Mouse (Mus musculus): Measurements from ENCODE around the gene Synj2. TPM values are rescaled to one million over a fixed set of nuclear protein-coding genes. Genes with fewer than 3 reads are reported as not detected.

The Synj2 gene
- 1.7 and 2.2 TPM in 2 replicates for polyA plus RNA-seq (2014; fragmentation: Nextera tagmentation; extraction: Ambion mirVana)

DNA sequence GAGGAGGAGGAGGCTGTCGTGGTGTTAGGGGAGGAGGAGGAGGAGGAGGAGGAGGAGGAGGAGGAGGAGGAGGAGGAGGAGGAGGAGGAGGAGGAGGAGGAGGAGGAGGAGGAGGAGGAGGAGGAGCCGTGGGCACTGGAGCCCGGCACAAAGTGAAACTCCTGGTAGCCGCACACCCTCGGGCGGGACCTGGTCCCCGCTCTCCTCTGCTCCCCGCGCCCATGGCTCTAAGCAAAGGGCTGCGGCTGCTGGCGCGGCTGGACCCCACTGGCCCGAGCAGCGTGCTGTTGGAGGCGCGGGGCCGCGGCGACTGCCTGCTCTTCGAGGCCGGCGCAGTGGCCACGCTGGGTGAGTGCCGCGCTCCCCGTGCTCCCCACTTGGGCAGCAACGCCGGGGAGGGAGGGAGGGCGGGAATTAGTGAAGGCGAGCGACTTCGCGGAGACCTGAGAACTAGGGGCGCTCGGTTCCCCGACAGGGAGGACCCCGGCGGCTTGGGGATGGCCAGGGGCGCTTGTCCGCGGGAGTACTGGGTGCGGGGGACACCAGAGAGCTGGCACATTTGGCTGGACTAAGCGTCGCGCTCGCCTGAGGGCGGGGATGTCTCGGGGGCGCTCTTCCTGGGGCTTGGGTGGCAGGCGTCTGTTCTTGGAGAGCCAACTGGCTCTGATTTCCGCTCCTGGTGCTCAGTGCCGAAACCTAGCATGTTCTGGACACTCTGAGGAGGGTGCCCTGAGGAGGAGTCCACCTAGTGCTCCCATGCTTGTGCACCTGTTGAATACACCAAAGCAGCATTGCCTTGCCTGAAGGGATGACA is at the start of gene Synj2:
Gene Synj2 (plus strand): TSS at position 51 of the 814 bp plus-strand sequence.
- WGBS = 2% methylated on average over 31 of the region's 52 CpGs
- Histone ChIP-seq H3K27me3 (ENCODE audit: control insufficient read depth, insufficient read depth, low read length) (no peaks in the 10 kb centered on the region), H3K36me3 (ENCODE audit: control insufficient read depth, insufficient read depth, low read length) (no peaks in the 10 kb centered on the region), H3K9me3 (ENCODE audit: control insufficient read depth, low read length) (no peaks in the 10 kb centered on the region), H3K9ac (replicated peaks; ENCODE audit: low read depth, low read length) (peak within 1 kb of the TSS; percentile 44; the same call in 1 of the 2 replicates), H3K27ac (ENCODE audit: low read depth, low read length) (no peak within 1 kb of the TSS), H3K4me1 (ENCODE audit: control insufficient read depth, insufficient read depth, low read length) (0 out of 2 replicates have a peak, but pooled peaks cover 4% of the 10 kb centered on the region), H3K4me2 (ENCODE audit: low read depth, low read length) (peak within 1 kb of the TSS; percentile 76), H3K4me3 (ENCODE audit: low read depth, low read length) (peak within 1 kb of the TSS; percentile 38)
- peak; percentile 82 for ATAC-seq (ENCODE audit: low read depth)

DNA sequence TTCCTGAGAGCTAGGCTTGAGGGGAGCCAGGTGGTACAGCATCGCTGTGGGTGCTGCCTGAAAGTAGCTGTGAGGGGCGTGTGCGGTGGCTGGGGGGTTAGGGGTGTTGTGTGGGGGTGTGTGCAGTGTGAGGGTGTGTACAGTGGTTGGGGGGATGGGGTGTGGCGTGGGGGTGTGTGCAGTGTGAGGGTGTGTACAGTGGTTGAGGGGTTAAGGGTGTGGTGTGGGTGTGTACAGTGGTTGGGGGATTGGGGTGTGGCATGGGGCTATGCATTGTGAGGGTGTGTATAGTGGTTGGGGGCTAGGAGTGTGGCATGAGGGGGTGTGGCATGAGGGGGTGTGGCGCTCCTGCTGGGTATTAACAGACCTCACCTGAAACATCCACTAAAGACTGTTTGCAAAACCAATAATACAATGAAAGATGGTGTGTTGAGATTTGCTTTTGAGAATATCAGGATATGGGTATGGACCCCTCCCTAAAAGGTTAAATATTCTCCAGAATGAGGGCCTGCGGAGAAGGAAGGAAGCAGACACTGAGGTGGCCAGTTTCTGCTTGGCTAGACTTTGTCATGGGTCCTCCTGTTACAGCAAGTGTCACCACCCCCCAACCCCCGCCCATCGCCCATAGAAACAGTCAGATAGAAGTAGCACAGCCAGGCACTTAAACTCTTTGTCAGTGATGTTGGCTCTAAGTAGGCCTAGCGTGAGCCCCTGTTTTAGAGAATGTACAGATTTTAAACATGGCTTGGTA is 49.0 kb upstream of the Synj2 start:
- no peak for ATAC-seq (ENCODE audit: low read depth)
- no peak overlapping the region for H3K9ac ChIP-seq (replicated peaks; ENCODE audit: low read depth, low read length)
- 0 out of 2 replicates have a peak, but pooled peaks cover under 1% of the 10 kb centered on the region for H3K4me1 ChIP-seq (ENCODE audit: control insufficient read depth, insufficient read depth, low read length)
- no peaks in the 10 kb centered on the region for H3K27me3 ChIP-seq (ENCODE audit: control insufficient read depth, insufficient read depth, low read length)
- no peak overlapping the region for H3K27ac ChIP-seq (ENCODE audit: low read depth, low read length)
- H3K4me3 ChIP-seq (ENCODE audit: low read depth, low read length) = no peak overlapping the region
- H3K36me3 ChIP-seq (ENCODE audit: control insufficient read depth, insufficient read depth, low read length) = no peaks in the 10 kb centered on the region
- H3K9me3 ChIP-seq (ENCODE audit: control insufficient read depth, low read length) = no peaks in the 10 kb centered on the region
- H3K4me2 ChIP-seq (ENCODE audit: low read depth, low read length) = no peak overlapping the region
- WGBS = 86% methylated on average over 9 of the region's 9 CpGs

DNA sequence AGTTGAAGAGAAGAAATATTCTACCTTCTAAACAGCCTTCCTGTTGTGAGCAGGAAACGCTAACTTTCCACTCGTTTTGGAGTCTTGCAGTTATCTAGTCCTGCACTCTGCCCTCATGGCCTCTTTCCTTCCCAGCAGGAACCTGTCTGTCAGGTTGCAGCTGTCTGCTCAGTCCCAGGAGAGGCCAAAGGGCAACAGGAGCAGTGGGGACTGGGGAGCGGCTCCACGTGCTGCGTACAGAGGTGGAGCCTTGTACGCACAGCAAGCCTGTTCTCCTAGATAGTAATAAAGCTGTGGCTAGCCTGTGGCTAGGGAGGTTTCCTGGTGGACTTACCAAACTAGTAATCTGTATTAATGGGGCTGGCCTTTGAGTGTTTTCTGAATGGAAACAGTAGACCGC is 48.0 kb upstream of the Synj2 start:
- Histone ChIP-seq H3K36me3 (ENCODE audit: control insufficient read depth, insufficient read depth, low read length) (no peaks in the 10 kb centered on the region), H3K4me2 (ENCODE audit: low read depth, low read length) (no peak overlapping the region), H3K27me3 (ENCODE audit: control insufficient read depth, insufficient read depth, low read length) (no peaks in the 10 kb centered on the region), H3K9ac (replicated peaks; ENCODE audit: low read depth, low read length) (no peak overlapping the region), H3K4me3 (ENCODE audit: low read depth, low read length) (no peak overlapping the region), H3K9me3 (ENCODE audit: control insufficient read depth, low read length) (no peaks in the 10 kb centered on the region), H3K4me1 (ENCODE audit: control insufficient read depth, insufficient read depth, low read length) (no peaks in the 10 kb centered on the region), H3K27ac (ENCODE audit: low read depth, low read length) (no peak overlapping the region)
- no peak for ATAC-seq (ENCODE audit: low read depth)
- 19% methylated on average over 7 of the region's 7 CpGs for WGBS

DNA sequence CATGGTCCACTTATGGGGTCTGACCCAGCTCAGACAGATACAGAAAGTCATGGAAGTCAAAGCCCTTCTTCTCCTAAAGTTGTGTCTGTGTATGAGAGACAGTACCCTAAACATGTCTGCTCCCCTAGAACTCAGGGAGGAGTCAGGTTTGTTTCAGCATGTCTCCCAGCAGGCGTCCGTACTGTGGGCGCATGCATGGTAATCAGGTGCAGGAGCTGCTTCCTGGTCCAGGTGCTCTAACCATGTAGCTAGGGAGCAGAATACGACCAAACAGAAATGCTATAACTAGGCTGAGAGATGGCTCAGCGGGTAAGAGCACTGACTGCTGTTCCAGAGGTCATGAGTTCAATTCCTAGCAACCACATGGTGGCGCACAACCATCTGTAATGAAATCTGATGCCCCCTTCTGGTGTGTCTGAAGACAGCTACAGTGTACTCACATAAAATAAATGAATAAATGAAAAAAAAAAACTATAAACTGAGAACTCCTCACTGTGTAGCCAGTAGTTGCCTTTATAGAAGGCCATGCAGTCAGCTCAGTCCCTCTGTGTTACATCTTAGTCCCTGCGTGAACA is 47.4 kb upstream of the Synj2 start:
- no peak for ATAC-seq (ENCODE audit: low read depth)
- H3K27me3 ChIP-seq (ENCODE audit: control insufficient read depth, insufficient read depth, low read length) = no peaks in the 10 kb centered on the region
- no peak overlapping the region for H3K4me2 ChIP-seq (ENCODE audit: low read depth, low read length)
- H3K4me1 ChIP-seq (ENCODE audit: control insufficient read depth, insufficient read depth, low read length) = no peaks in the 10 kb centered on the region
- no peak overlapping the region for H3K27ac ChIP-seq (ENCODE audit: low read depth, low read length)
- H3K36me3 ChIP-seq (ENCODE audit: control insufficient read depth, insufficient read depth, low read length) = no peaks in the 10 kb centered on the region
- H3K9ac ChIP-seq (replicated peaks; ENCODE audit: low read depth, low read length) = no peak overlapping the region
- no peaks in the 10 kb centered on the region for H3K9me3 ChIP-seq (ENCODE audit: control insufficient read depth, low read length)
- 82% methylated on average over 7 of the region's 7 CpGs for WGBS
- no peak overlapping the region for H3K4me3 ChIP-seq (ENCODE audit: low read depth, low read length)

DNA sequence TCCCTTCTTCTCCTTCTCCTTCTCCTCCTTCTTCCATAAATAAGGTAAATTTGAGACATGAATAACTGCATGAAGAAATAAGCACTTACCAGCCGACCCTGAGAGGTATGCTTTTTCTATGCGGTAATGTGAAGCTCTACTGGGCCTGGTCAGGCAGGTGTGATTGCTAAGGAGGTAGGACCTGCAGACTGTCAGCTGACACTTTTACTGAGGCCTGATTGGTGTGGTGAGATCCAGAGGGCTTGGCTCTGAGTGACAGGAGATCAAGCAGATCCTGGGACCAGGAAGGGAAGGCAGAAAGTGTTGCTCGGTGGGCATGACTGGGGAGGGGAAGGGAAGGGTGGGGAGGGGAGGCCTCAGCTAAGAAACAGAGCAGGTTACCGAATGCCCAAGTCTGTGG is 45.0 kb upstream of the Synj2 start:
- Histone ChIP-seq H3K9ac (replicated peaks; ENCODE audit: low read depth, low read length) (no peak overlapping the region), H3K4me1 (ENCODE audit: control insufficient read depth, insufficient read depth, low read length) (no peaks in the 10 kb centered on the region), H3K27me3 (ENCODE audit: control insufficient read depth, insufficient read depth, low read length) (no peaks in the 10 kb centered on the region), H3K9me3 (ENCODE audit: control insufficient read depth, low read length) (no peaks in the 10 kb centered on the region), H3K4me3 (ENCODE audit: low read depth, low read length) (no peak overlapping the region), H3K27ac (ENCODE audit: low read depth, low read length) (no peak overlapping the region), H3K4me2 (ENCODE audit: low read depth, low read length) (no peak overlapping the region), H3K36me3 (ENCODE audit: control insufficient read depth, insufficient read depth, low read length) (no peaks in the 10 kb centered on the region)
- no peak for ATAC-seq (ENCODE audit: low read depth)
- WGBS = 82% methylated on average over 4 of the region's 4 CpGs

DNA sequence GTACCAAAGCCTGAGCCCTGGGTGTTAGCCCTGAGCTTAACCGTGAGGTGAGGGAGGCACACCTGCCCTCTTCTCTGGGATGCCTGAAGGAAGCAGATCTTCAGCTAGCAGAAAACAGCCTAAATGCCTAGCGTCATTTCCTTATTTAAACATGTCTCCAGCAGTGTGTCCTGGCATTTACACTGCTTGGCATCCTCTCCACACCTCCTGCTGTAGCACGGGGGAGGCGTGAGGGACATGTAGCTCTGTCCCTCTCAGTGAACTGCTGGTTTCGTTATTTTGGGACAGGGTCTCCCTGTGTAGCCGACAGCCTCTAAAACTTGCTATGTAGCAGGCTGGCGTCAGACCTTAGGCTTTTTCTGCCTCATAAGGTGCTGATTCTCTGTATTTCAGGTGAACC is 44.5 kb upstream of the Synj2 start:
- Histone ChIP-seq H3K4me2 (ENCODE audit: low read depth, low read length) (no peak overlapping the region), H3K9ac (replicated peaks; ENCODE audit: low read depth, low read length) (no peak overlapping the region), H3K4me1 (ENCODE audit: control insufficient read depth, insufficient read depth, low read length) (no peaks in the 10 kb centered on the region), H3K9me3 (ENCODE audit: control insufficient read depth, low read length) (no peaks in the 10 kb centered on the region), H3K27ac (ENCODE audit: low read depth, low read length) (no peak overlapping the region), H3K27me3 (ENCODE audit: control insufficient read depth, insufficient read depth, low read length) (no peaks in the 10 kb centered on the region), H3K36me3 (ENCODE audit: control insufficient read depth, insufficient read depth, low read length) (no peaks in the 10 kb centered on the region), H3K4me3 (ENCODE audit: low read depth, low read length) (no peak overlapping the region)
- no peak for ATAC-seq (ENCODE audit: low read depth)
- WGBS = 93% methylated on average over 7 of the region's 7 CpGs

DNA sequence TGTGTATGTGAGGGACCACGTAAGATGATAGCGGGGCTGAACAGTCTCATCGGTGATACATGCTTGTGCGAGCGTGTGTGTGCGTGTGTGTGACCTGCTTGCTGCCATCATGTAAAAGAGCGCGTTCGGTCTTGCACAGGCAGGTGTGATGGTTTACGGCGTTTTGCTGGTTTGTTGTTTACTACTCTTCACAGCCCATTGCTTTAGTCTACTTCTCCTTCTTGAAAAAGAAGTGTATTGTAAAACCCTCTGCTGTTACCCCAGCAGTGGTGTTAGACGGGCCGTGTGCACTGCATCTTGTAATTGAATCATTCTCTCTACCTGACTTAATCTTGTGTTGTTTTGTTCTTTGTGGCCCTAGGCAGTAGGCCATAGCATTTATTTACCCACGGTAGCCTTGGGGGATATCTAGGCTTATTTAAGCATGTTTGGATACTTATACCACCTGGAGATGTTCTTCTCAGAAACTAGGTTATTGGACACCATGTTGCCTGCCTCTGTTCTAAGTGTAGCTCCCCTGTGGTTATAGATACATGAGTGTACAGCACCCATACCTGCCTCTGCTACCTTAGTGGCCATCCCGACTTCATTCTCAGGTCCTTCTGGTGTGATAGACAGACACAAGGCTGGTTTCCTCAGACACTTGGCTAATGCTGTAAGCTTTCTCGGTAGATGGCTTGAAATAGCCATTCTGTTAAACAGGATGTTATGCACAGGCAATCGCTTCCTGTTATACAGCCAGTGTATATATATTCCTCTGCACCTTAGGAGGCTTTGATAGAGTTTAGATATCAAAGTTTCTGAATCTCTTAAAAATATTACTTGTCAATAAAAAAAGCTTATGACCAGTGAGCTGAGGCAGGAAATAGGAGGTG is 43.5 kb upstream of the Synj2 start:
- WGBS = 92% methylated on average over 17 of the region's 17 CpGs
- no peak for ATAC-seq (ENCODE audit: low read depth)
- H3K4me3 ChIP-seq (ENCODE audit: low read depth, low read length) = no peak overlapping the region
- H3K36me3 ChIP-seq (ENCODE audit: control insufficient read depth, insufficient read depth, low read length) = no peaks in the 10 kb centered on the region
- no peaks in the 10 kb centered on the region for H3K27me3 ChIP-seq (ENCODE audit: control insufficient read depth, insufficient read depth, low read length)
- H3K27ac ChIP-seq (ENCODE audit: low read depth, low read length) = no peak overlapping the region
- H3K4me2 ChIP-seq (ENCODE audit: low read depth, low read length) = no peak overlapping the region
- H3K4me1 ChIP-seq (ENCODE audit: control insufficient read depth, insufficient read depth, low read length) = no peaks in the 10 kb centered on the region
- no peaks in the 10 kb centered on the region for H3K9me3 ChIP-seq (ENCODE audit: control insufficient read depth, low read length)
- H3K9ac ChIP-seq (replicated peaks; ENCODE audit: low read depth, low read length) = no peak overlapping the region

DNA sequence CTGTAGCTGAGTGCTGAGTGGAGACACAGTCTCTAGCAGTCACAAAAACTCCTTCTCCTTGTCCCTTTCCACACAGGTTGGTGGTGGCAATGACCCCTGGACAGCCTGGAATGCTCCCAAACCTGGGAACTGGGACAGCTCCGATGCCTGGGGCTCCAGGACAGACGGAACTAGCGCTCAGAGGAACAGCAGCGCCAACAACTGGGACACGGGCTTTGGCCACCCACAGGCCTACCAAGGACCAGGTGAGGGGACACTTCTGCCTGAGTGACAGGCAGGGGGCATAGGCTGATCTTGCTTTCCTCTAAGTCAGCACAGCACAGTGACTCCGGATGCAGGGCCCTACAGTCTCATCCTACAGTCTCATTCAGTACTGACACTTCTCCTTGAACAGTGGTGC is 41.8 kb upstream of the Synj2 start:
- 93% methylated on average over 6 of the region's 6 CpGs for WGBS
- Histone ChIP-seq H3K4me3 (ENCODE audit: low read depth, low read length) (no peak overlapping the region), H3K27ac (ENCODE audit: low read depth, low read length) (no peak overlapping the region), H3K27me3 (ENCODE audit: control insufficient read depth, insufficient read depth, low read length) (no peaks in the 10 kb centered on the region), H3K36me3 (ENCODE audit: control insufficient read depth, insufficient read depth, low read length) (no peaks in the 10 kb centered on the region), H3K4me1 (ENCODE audit: control insufficient read depth, insufficient read depth, low read length) (no peaks in the 10 kb centered on the region), H3K9me3 (ENCODE audit: control insufficient read depth, low read length) (no peaks in the 10 kb centered on the region), H3K4me2 (ENCODE audit: low read depth, low read length) (no peak overlapping the region), H3K9ac (replicated peaks; ENCODE audit: low read depth, low read length) (no peak overlapping the region)
- ATAC-seq (ENCODE audit: low read depth) = no peak
